Mouse (Mus musculus) brain, embryonic 14.5 days (tissue): Measurements from ENCODE around the gene Tarbp1.

ENCODE experiments used
- CTCF ChIP-seq: fragments of 200-500 bp; IDR thresholded peaks from 2 replicates; pipeline ENCODE4 v1.5.1; 2012; ENCODE audit warnings: inconsistent platforms, mild to moderate bottlenecking, moderate library complexity, borderline replicate concordance; ENCODE audit not compliant: insufficient read depth, insufficient read length; ENCODE audit errors: extremely low read depth
- POLR2A ChIP-seq: fragments of 200-500 bp; IDR thresholded peaks from 2 replicates; pipeline ENCODE4 v1.6.1; 2012; ENCODE audit warnings: mild to moderate bottlenecking, inconsistent platforms, borderline replicate concordance; ENCODE audit not compliant: poor library complexity, insufficient read depth, insufficient read length, severe bottlenecking; ENCODE audit errors: extremely low read depth

DNA sequence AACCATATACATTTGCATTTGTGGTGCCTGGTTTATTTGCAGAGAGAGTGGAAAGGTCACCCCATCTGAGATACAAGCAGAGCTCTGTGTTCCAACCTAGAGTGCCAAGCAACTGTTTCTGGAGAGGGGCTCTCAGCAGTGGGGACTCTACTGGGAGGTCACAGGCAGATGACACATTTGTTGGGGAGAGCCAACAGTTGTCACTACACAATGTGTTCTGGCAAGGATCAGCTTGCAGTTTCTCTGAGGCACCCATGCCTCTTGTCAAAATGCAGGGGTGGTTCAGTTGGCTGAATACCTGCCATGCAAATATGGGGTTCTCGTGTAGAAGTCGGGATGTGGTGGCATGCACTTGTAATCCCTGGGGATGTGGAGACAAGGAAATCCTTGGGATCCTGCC lies 33.4 kb upstream of the Tarbp1 start:
- TF ChIP-seq CTCF, result no peak
- no peak for TF ChIP-seq POLR2A
